ENCODE assay signal across 11 mouse cellular contexts in genomic region chr4:154460021-154460420, GRCm38 (mm10).
"Had no signal": no experiment of that assay in that cellular context is flagged by ENCODE, and none has a peak within 500 bp of the region (broad histone marks: within the 10 kb centered on the region; RNA-seq: fewer than 3 reads in every experiment).

No protein-coding gene starts in this region.

- DNase-seq: right cerebral cortex, adult 18-20 months; right cerebral cortex, postnatal 14 days; right cerebral cortex, postnatal 25 days; right cerebral cortex, postnatal 4 days; spleen, adult 18-20 months; thymus, adult 18-20 months; thymus, adult 2 months; thymus, postnatal 14 days; thymus, postnatal 25 days; thymus, postnatal 36 days; thymus, postnatal 4 days had no signal
